Comparison of ENCODE assay signal across 32 mouse cellular contexts in the genomic region with DNA sequence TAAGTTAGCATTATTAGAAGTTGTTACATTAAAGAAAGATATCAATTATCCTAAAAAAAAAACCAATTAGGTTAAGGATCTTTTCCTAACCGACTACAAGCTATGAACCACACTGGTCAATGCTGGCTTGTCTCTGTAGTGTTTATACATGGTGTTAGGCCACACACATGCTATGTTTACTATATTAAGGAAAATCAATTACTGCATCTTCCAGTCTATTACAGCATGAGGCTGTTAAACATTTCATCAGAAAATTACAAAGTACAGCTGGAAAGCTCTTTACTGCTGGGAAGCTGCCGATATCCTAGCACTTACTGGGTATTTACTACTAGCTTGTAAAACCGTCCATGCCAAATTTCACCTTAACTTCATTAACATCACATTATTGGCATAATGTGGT.
"Had no signal": no experiment of that assay in that cellular context is flagged by ENCODE, and none has a peak within 500 bp of the region (broad histone marks: within the 10 kb centered on the region; RNA-seq: fewer than 3 reads in every experiment).

No protein-coding gene starts in this region.

- H3K36me3 ChIP-seq: limb, embryonic 10.5 days; limb, embryonic 12.5 days; limb, embryonic 13.5 days; limb, embryonic 15.5 days; liver, embryonic 13.5 days; liver, embryonic 15.5 days; lung, embryonic 15.5 days; midbrain, embryonic 10.5 days; midbrain, embryonic 12.5 days; midbrain, embryonic 13.5 days; midbrain, embryonic 15.5 days; neural tube, embryonic 12.5 days had no signal

- H3K9ac ChIP-seq: limb, embryonic 12.5 days; limb, embryonic 13.5 days; limb, embryonic 15.5 days; liver, embryonic 13.5 days; liver, embryonic 14.5 days; liver, embryonic 15.5 days; liver, postnatal 0 days; lung, embryonic 14.5 days; lung, embryonic 15.5 days; midbrain, embryonic 12.5 days; midbrain, embryonic 13.5 days; midbrain, embryonic 15.5 days; neural tube, embryonic 12.5 days had no signal

- DNase-seq: left cerebral cortex, postnatal 4 days; liver; liver, embryonic 13.5 days; liver, postnatal 0 days; lung, adult 18-20 months; lung, adult 2 months; lung, postnatal 10 days; lung, postnatal 14 days; lung, postnatal 36 days; lung, postnatal 4 days; midbrain, embryonic 14.5 days had no signal

- H3K9me3 ChIP-seq: limb, embryonic 10.5 days; limb, embryonic 12.5 days; limb, embryonic 13.5 days; limb, embryonic 15.5 days; liver, embryonic 13.5 days; liver, embryonic 15.5 days; lung, embryonic 15.5 days; megakaryocyte, embryonic 14.5 days; midbrain, embryonic 10.5 days; midbrain, embryonic 12.5 days; midbrain, embryonic 13.5 days; midbrain, embryonic 15.5 days; neural tube, embryonic 12.5 days had no signal

- H3K27me3 ChIP-seq: limb, embryonic 12.5 days; limb, embryonic 13.5 days; limb, embryonic 15.5 days; liver, embryonic 13.5 days; liver, embryonic 15.5 days; lung, embryonic 15.5 days; megakaryocyte, embryonic 14.5 days; midbrain, embryonic 12.5 days; midbrain, embryonic 13.5 days; midbrain, embryonic 15.5 days; neural tube, embryonic 12.5 days had no signal

- ATAC-seq: liver, postnatal 0 days; lung, postnatal 0 days; midbrain, embryonic 13.5 days; midbrain, embryonic 15.5 days; midbrain, embryonic 16.5 days had no signal

- H3K4me2 ChIP-seq: limb, embryonic 12.5 days; limb, embryonic 13.5 days; limb, embryonic 15.5 days; liver, embryonic 11.5 days; liver, embryonic 13.5 days; liver, embryonic 15.5 days; lung, embryonic 14.5 days; lung, embryonic 15.5 days; midbrain, embryonic 11.5 days; midbrain, embryonic 12.5 days; midbrain, embryonic 13.5 days; midbrain, embryonic 15.5 days; neural tube, embryonic 12.5 days had no signal

- H3K4me1 ChIP-seq: limb, embryonic 10.5 days; limb, embryonic 12.5 days; liver, embryonic 13.5 days; liver, embryonic 15.5 days; lung, embryonic 15.5 days; megakaryocyte, embryonic 14.5 days; midbrain, embryonic 10.5 days; midbrain, embryonic 12.5 days; midbrain, embryonic 13.5 days; midbrain, embryonic 15.5 days; neural tube, embryonic 12.5 days had no signal

- H3K4me3 ChIP-seq: left cerebral cortex, adult 2 months; limb, embryonic 10.5 days; limb, embryonic 12.5 days; limb, embryonic 13.5 days; limb, embryonic 15.5 days; liver, embryonic 13.5 days; liver, embryonic 15.5 days; lung, embryonic 15.5 days; megakaryocyte, embryonic 14.5 days; midbrain, embryonic 10.5 days; midbrain, embryonic 12.5 days; midbrain, embryonic 13.5 days; midbrain, embryonic 15.5 days; myocyte; neural tube, embryonic 12.5 days had no signal

- H3K27ac ChIP-seq: left cerebral cortex, adult 2 months; limb, embryonic 10.5 days; limb, embryonic 12.5 days; limb, embryonic 13.5 days; limb, embryonic 15.5 days; liver, embryonic 13.5 days; liver, embryonic 14.5 days; liver, embryonic 15.5 days; lung, embryonic 15.5 days; macrophage; midbrain, embryonic 10.5 days; midbrain, embryonic 12.5 days; midbrain, embryonic 13.5 days; midbrain, embryonic 15.5 days; neural tube, embryonic 12.5 days had no signal
